Mouse (Mus musculus): Measurements from ENCODE around the gene Tmprss12. TPM values are rescaled to one million over a fixed set of nuclear protein-coding genes. Genes with fewer than 3 reads are reported as not detected.
"Not testable (repeated sequence)": the region's sequence is repeated elsewhere in the genome, so short reads cannot be mapped to it uniquely, and the experiment has no call there.

The Tmprss12 gene
- polyA plus RNA-seq, 1 experiment from 2014 or later, result not detected

- Histone ChIP-seq H3K36me3 (0 out of 2 replicates have a peak, but pooled peaks cover 10% of the 10 kb centered on the region), H3K27ac (replicated peaks) (no peak overlapping the region), H3K9me3 (no peaks in the 10 kb centered on the region), H3K4me1 (no peaks in the 10 kb centered on the region), H3K4me3 (no peak overlapping the region), H3K27me3 (no peaks in the 10 kb centered on the region), H3K9ac (replicated peaks) (no peak overlapping the region), H3K4me2 (replicated peaks) (no peak overlapping the region)
- whole genome bisulfite sequencing, result 94% methylated on average over 2 of the region's 2 CpGs
- no peak for ATAC-seq (ENCODE audit: low FRiP score, low read depth)
These were observed 31.7 kb downstream of the Tmprss12 start for GRCm38 (mm10) chr15:100312346-100312745.

DNA sequence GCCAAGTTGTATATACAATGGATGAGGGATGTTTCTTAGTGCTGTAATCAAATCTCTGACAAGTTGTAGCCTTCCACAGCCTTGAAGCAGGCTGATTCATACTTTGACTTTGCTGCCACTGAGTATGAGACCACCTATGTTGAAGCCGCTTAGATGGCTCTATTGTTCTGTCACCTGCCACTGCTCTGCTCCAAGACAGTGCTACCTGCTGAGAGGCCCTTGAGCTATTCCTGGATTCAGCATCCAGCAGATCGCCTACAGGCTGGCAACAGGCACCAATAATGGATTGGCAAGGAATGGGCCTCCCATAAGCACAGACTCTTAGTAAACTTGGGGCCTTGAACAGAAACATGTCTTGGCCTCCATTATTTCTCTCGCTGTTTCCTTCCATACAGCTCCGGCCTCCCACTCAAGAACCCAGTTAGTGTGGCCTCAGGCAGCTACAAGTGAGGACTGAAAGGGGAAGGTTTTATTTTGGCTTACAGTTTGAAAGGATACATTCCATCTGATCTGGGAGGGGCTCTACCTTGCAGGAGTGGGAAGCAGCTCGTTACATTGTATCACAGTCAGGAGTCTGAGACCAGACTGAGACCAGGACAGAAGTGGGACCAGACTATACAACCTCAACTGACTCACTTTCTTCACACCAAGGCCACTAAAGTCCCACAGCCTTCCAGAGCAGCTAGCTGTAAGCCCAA lies 34.0 kb downstream of the Tmprss12 start:
- H3K4me1 ChIP-seq, result no peaks in the 10 kb centered on the region
- 0 out of 2 replicates have a peak, but pooled peaks cover 10% of the 10 kb centered on the region for H3K36me3 ChIP-seq
- WGBS, result 92% methylated on average over 5 of the region's 5 CpGs
- no peak overlapping the region for H3K27ac ChIP-seq (replicated peaks)
- no peaks in the 10 kb centered on the region for H3K27me3 ChIP-seq
- no peak overlapping the region for H3K9ac ChIP-seq (replicated peaks)
- H3K9me3 ChIP-seq, result no peaks in the 10 kb centered on the region
- ATAC-seq (ENCODE audit: low FRiP score, low read depth), result no peak
- H3K4me3 ChIP-seq, result no peak overlapping the region
- no peak overlapping the region for H3K4me2 ChIP-seq (replicated peaks)

- not testable (repeated sequence) for ATAC-seq (ENCODE audit: low FRiP score, low read depth); H3K4me1 ChIP-seq; H3K9me3 ChIP-seq; H3K27me3 ChIP-seq; H3K36me3 ChIP-seq; H3K4me3 ChIP-seq; H3K9ac ChIP-seq (replicated peaks); H3K27ac ChIP-seq (replicated peaks); H3K4me2 ChIP-seq (replicated peaks)
- 71% methylated on average over 4 of the region's 4 CpGs for whole genome bisulfite sequencing
These were observed 37.5 kb downstream of the Tmprss12 start for GRCm38 (mm10) chr15:100318014-100318671.

DNA sequence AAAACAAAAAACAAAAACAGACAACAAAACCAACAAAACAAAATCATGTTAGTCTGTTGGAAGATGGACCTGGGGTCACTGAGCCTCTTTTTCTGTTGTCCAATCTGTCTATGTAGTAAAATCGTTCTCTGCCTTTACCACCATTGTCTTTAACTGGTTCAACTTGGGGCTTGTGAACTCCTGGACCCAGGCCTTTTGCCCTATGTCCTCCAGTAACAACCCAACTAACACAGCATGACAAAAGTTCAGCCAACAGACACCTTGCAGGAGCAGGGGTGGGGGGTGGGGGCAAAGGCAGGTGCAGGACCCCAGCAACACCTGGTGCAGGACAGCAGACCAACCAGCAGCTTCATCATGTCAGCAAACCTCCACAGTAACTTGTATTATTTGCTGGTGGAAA lies 39.2 kb downstream of the Tmprss12 start:
- H3K4me1 ChIP-seq, result no peaks in the 10 kb centered on the region
- no peak overlapping the region for H3K4me3 ChIP-seq
- H3K36me3 ChIP-seq, result no peaks in the 10 kb centered on the region
- ATAC-seq (ENCODE audit: low FRiP score, low read depth), result no peak
- H3K27me3 ChIP-seq, result no peaks in the 10 kb centered on the region
- no peak overlapping the region for H3K9ac ChIP-seq (replicated peaks)
- no peaks in the 10 kb centered on the region for H3K9me3 ChIP-seq
- no peak overlapping the region for H3K4me2 ChIP-seq (replicated peaks)
- no peak overlapping the region for H3K27ac ChIP-seq (replicated peaks)
- 87% methylated on average over 1 of the region's 1 CpGs for WGBS

DNA sequence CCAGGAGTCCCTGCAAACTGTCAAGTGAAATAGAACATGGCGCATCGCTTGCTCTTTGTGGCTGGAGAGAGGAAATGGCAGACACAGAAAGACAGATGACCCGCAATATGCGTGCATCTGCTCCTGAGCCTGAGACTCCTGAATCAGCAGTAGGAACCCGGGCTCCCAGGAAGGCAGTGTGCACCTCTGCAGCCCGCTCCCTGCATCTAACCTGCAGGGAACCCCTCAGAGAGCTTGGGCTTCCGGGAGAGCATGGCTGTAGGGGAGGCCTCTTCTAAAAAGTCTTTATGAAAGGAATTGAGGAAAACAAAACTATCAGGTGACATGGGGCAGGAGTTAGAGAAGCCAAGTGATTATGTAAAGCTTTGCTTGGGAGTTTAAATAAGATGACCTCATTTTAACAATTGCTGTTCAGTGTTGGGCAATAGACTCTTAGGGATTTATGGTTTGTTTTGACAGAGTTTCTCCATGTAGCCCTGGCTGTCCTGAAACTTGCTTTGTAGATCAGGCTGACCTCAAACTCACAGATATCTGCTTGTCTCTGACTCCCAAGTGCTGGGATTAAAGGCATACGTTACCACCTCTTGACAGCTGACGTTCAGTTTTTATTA lies 39.8 kb downstream of the Tmprss12 start:
- H3K4me3 ChIP-seq, result no peak overlapping the region
- H3K4me2 ChIP-seq (replicated peaks), result no peak overlapping the region
- no peak overlapping the region for H3K27ac ChIP-seq (replicated peaks)
- H3K9ac ChIP-seq (replicated peaks), result no peak overlapping the region
- no peaks in the 10 kb centered on the region for H3K36me3 ChIP-seq
- H3K9me3 ChIP-seq, result no peaks in the 10 kb centered on the region
- H3K27me3 ChIP-seq, result no peaks in the 10 kb centered on the region
- H3K4me1 ChIP-seq, result no peaks in the 10 kb centered on the region
- WGBS, result 85% methylated on average over 9 of the region's 9 CpGs
- ATAC-seq (ENCODE audit: low FRiP score, low read depth), result no peak

- no peaks in the 10 kb centered on the region for H3K36me3 ChIP-seq
- no peak overlapping the region for H3K9ac ChIP-seq (replicated peaks)
- no peak overlapping the region for H3K4me3 ChIP-seq
- no peaks in the 10 kb centered on the region for H3K27me3 ChIP-seq
- 60% methylated on average over 5 of the region's 5 CpGs for WGBS
- H3K9me3 ChIP-seq, result no peaks in the 10 kb centered on the region
- no peak overlapping the region for H3K27ac ChIP-seq (replicated peaks)
- no peaks in the 10 kb centered on the region for H3K4me1 ChIP-seq
- H3K4me2 ChIP-seq (replicated peaks), result no peak overlapping the region
- no peak for ATAC-seq (ENCODE audit: low FRiP score, low read depth)
These were observed 40.5 kb downstream of the Tmprss12 start for GRCm38 (mm10) chr15:100321134-100321533.

DNA sequence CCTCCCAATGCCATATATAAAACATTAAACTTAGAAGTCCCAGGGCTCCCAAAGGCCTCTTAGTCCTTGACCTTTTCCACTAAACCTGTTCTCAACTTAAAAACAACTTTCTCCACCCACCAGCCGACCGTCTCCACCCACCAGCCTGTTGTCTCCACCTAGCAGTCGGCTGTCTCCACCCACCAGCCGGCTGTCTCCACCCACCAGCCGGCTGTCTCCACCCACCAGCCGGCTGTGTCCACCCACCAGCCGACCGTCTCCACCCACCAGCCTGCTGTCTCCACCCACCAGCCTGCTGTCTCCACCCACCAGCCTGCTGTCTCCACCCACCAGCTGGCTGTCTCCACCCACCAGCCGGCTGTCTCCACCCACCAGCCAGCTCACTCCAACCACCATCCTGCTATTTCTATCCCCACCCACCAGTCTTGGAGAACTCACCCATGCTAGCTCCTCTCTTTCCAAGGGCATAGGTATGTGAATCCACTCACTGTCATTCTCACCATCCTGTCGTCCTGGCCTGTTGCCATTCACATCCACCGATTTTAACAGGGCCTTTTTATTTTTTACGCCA lies 43.5 kb downstream of the Tmprss12 start:
- no peak overlapping the region for H3K9ac ChIP-seq (replicated peaks)
- H3K4me2 ChIP-seq (replicated peaks), result no peak overlapping the region
- H3K4me3 ChIP-seq, result no peak overlapping the region
- no peaks in the 10 kb centered on the region for H3K4me1 ChIP-seq
- no peak for ATAC-seq (ENCODE audit: low FRiP score, low read depth)
- H3K27me3 ChIP-seq, result no peaks in the 10 kb centered on the region
- H3K27ac ChIP-seq (replicated peaks), result no peak overlapping the region
- WGBS, result 73% methylated on average over 12 of the region's 12 CpGs
- no peaks in the 10 kb centered on the region for H3K9me3 ChIP-seq
- no peaks in the 10 kb centered on the region for H3K36me3 ChIP-seq

- H3K36me3 ChIP-seq, result no peaks in the 10 kb centered on the region
- H3K9ac ChIP-seq (replicated peaks), result no peak overlapping the region
- H3K4me1 ChIP-seq, result no peaks in the 10 kb centered on the region
- no peak overlapping the region for H3K4me2 ChIP-seq (replicated peaks)
- ATAC-seq (ENCODE audit: low FRiP score, low read depth), result no peak
- no peak overlapping the region for H3K27ac ChIP-seq (replicated peaks)
- no peaks in the 10 kb centered on the region for H3K27me3 ChIP-seq
- H3K9me3 ChIP-seq, result no peaks in the 10 kb centered on the region
- H3K4me3 ChIP-seq, result no peak overlapping the region
- 88% methylated on average over 3 of the region's 3 CpGs for WGBS
These were observed 44.6 kb downstream of the Tmprss12 start for GRCm38 (mm10) chr15:100325235-100325634.

GRCm38 (mm10) chr15:100328089-100328488 lies 47.5 kb downstream of the Tmprss12 start:
- not testable (repeated sequence) for H3K4me2 ChIP-seq (replicated peaks); H3K9ac ChIP-seq (replicated peaks); H3K4me1 ChIP-seq; ATAC-seq (ENCODE audit: low FRiP score, low read depth); H3K27ac ChIP-seq (replicated peaks); H3K9me3 ChIP-seq; H3K36me3 ChIP-seq; H3K27me3 ChIP-seq; H3K4me3 ChIP-seq
- WGBS, result 68% methylated on average over 4 of the region's 4 CpGs

- not testable (repeated sequence) for H3K4me3 ChIP-seq; H3K27ac ChIP-seq (replicated peaks); H3K4me1 ChIP-seq; ATAC-seq (ENCODE audit: low FRiP score, low read depth); H3K36me3 ChIP-seq; H3K27me3 ChIP-seq; H3K4me2 ChIP-seq (replicated peaks); H3K9ac ChIP-seq (replicated peaks); H3K9me3 ChIP-seq
- 74% methylated on average over 10 of the region's 10 CpGs for WGBS
These were observed 48.7 kb downstream of the Tmprss12 start for GRCm38 (mm10) chr15:100329336-100329735.

GRCm38 (mm10) chr15:100330739-100331138 lies 50.1 kb downstream of the Tmprss12 start:
- no peak overlapping the region for H3K9ac ChIP-seq (replicated peaks)
- ATAC-seq (ENCODE audit: low FRiP score, low read depth), result no peak
- no peak overlapping the region for H3K4me2 ChIP-seq (replicated peaks)
- no peaks in the 10 kb centered on the region for H3K27me3 ChIP-seq
- H3K4me1 ChIP-seq, result no peaks in the 10 kb centered on the region
- WGBS, result 92% methylated on average over 7 of the region's 7 CpGs
- no peak overlapping the region for H3K4me3 ChIP-seq
- no peak overlapping the region for H3K27ac ChIP-seq (replicated peaks)
- no peaks in the 10 kb centered on the region for H3K9me3 ChIP-seq
- H3K36me3 ChIP-seq, result no peaks in the 10 kb centered on the region

All from midbrain, embryonic 12.5 days (tissue).